Mouse (Mus musculus): ENCODE data around the gene Smpdl3a. TPM values are rescaled to one million over a fixed set of nuclear protein-coding genes. Genes with fewer than 3 reads are reported as not detected.

Smpdl3a gene
- polyA plus RNA-seq, 1 experiment: 32.9 TPM

DNA sequence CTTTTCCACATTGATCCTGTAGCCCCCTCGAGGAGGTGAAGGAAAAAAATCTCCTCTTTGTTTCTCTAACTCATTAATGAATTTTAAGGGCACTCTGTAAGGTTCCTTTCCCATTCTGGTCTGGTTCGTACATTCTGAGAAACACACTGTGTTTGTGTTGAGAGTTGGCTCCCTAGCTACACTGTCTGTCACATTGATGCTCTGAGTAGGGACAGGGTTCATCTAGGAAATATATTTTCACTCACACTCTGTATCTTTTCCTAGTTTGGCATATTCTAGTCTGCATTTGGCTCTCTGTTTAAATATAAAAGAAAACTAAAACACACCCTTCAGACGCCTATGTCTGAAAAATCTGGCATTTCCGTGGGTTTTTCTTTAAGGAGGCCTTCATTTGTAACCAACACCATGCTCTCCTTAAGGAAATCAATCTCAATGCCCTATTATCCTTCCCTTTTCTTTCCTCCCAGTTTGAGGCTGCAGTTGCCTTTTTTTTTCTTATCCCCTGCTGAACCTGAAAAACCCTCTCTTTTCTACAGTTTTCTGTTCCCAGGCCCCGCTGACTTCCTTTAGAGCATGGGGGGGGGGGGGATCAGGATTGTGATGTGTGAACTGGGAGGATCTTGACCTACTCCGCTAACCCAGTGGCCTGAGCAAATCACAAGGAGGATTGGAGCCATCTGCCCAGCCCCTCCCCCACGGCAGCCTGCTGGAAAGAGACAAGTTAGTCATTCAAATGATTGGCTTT, 9.8 kb upstream of the Smpdl3a start:
- no peak overlapping the region for H3K4me3 ChIP-seq (ENCODE audit: insufficient read depth, low read length)
- peaks cover 2% of the 10 kb centered on the region; the same call in 1 of the 2 replicates for H3K4me1 ChIP-seq (ENCODE audit: control insufficient read depth, insufficient read depth, low read length)
- no peak for TF ChIP-seq CTCF (IDR thresholded peaks at IDR 0.05; ENCODE audit: borderline replicate concordance, insufficient read depth, low read length)
- TF ChIP-seq POLR2A (IDR thresholded peaks at IDR 0.05; ENCODE audit: low read depth, low read length): no peak
- H3K27ac ChIP-seq (ENCODE audit: insufficient read depth, low read length): no peak overlapping the region

GRCm38 (mm10) chr10:57784876-57785150, 9.3 kb upstream of the Smpdl3a start, which contains the start of gene Fabp7:
TSS of gene Fabp7 (plus strand) at chr10:57784881.
- TF ChIP-seq CTCF (IDR thresholded peaks at IDR 0.05; ENCODE audit: borderline replicate concordance, insufficient read depth, low read length) (no peak), POLR2A (IDR thresholded peaks at IDR 0.05; ENCODE audit: low read depth, low read length) (no peak)

GRCm38 (mm10) chr10:57785552-57785951, 8.6 kb upstream of the Smpdl3a start:
- no peak overlapping the region for H3K4me3 ChIP-seq (ENCODE audit: insufficient read depth, low read length)
- TF ChIP-seq POLR2A (IDR thresholded peaks at IDR 0.05; ENCODE audit: low read depth, low read length) (no peak), CTCF (IDR thresholded peaks at IDR 0.05; ENCODE audit: borderline replicate concordance, insufficient read depth, low read length) (no peak)
- peaks cover 2% of the 10 kb centered on the region; the same call in 1 of the 2 replicates for H3K4me1 ChIP-seq (ENCODE audit: control insufficient read depth, insufficient read depth, low read length)
- no peak overlapping the region for H3K27ac ChIP-seq (ENCODE audit: insufficient read depth, low read length)

More at GRCm38 (mm10) chr10:57784876-57785150, 9.3 kb upstream of the Smpdl3a start, which contains the start of gene Fabp7:
- no peak within 1 kb of the TSS for H3K27ac ChIP-seq (ENCODE audit: insufficient read depth, low read length)
- H3K4me1 ChIP-seq (ENCODE audit: control insufficient read depth, insufficient read depth, low read length): peaks cover 2% of the 10 kb centered on the region; the same call in 1 of the 2 replicates
- H3K4me3 ChIP-seq (ENCODE audit: insufficient read depth, low read length): no peak within 1 kb of the TSS

- TF ChIP-seq POLR2A (IDR thresholded peaks at IDR 0.05; ENCODE audit: low read depth, low read length): no peak
- TF ChIP-seq CTCF (IDR thresholded peaks at IDR 0.05; ENCODE audit: borderline replicate concordance, insufficient read depth, low read length): no peak
- Histone ChIP-seq H3K4me3 (ENCODE audit: insufficient read depth, low read length) (no peak overlapping the region), H3K27ac (ENCODE audit: insufficient read depth, low read length) (no peak overlapping the region), H3K4me1 (ENCODE audit: control insufficient read depth, insufficient read depth, low read length) (no peaks in the 10 kb centered on the region)
Observed at GRCm38 (mm10) chr10:57792957-57793356, 1.2 kb upstream of the Smpdl3a start.

GRCm38 (mm10) chr10:57794491-57795461, 641 bp downstream of the Smpdl3a start:
- Histone ChIP-seq H3K4me3 (ENCODE audit: insufficient read depth, low read length) (peak overlapping the region; percentile 39), H3K4me1 (ENCODE audit: control insufficient read depth, insufficient read depth, low read length) (no peaks in the 10 kb centered on the region), H3K27ac (ENCODE audit: insufficient read depth, low read length) (no peak overlapping the region)

DNA sequence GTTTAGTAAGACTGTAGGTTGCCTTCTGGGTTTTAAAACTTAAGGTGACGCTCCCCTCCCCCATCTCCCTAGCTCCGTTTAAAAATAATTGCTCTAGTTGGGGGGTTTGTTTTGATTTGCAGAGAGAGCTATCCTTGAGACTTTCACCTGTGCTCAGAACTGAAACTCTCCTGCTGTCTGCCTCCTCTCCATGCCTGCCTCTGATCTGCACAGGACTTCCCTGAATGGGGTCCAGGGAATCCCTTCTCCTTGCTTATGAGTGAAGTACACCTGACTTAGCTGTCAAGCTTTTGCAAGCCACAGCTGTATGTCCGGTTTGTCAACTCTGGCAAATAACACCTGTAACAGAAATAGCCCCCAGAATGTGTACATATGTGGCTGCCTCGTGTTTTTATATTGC, 1.4 kb downstream of the Smpdl3a start:
- H3K4me3 ChIP-seq (ENCODE audit: insufficient read depth, low read length): no peak overlapping the region; the same call in 1 of the 2 replicates
- no peak overlapping the region for H3K27ac ChIP-seq (ENCODE audit: insufficient read depth, low read length)
- no peak for TF ChIP-seq CTCF (IDR thresholded peaks at IDR 0.05; ENCODE audit: borderline replicate concordance, insufficient read depth, low read length)
- no peak for TF ChIP-seq POLR2A (IDR thresholded peaks at IDR 0.05; ENCODE audit: low read depth, low read length)
- no peaks in the 10 kb centered on the region for H3K4me1 ChIP-seq (ENCODE audit: control insufficient read depth, insufficient read depth, low read length)

More at GRCm38 (mm10) chr10:57794491-57795461, 641 bp downstream of the Smpdl3a start:
- TF ChIP-seq POLR2A (IDR thresholded peaks at IDR 0.05; ENCODE audit: low read depth, low read length): no peak
- no peak for TF ChIP-seq CTCF (IDR thresholded peaks at IDR 0.05; ENCODE audit: borderline replicate concordance, insufficient read depth, low read length)

GRCm38 (mm10) chr10:57796057-57796456, 1.9 kb downstream of the Smpdl3a start:
- H3K27ac ChIP-seq (ENCODE audit: insufficient read depth, low read length): no peak overlapping the region
- H3K4me3 ChIP-seq (ENCODE audit: insufficient read depth, low read length): no peak overlapping the region
- no peaks in the 10 kb centered on the region for H3K4me1 ChIP-seq (ENCODE audit: control insufficient read depth, insufficient read depth, low read length)
- no peak for TF ChIP-seq CTCF (IDR thresholded peaks at IDR 0.05; ENCODE audit: borderline replicate concordance, insufficient read depth, low read length)
- no peak for TF ChIP-seq POLR2A (IDR thresholded peaks at IDR 0.05; ENCODE audit: low read depth, low read length)

DNA sequence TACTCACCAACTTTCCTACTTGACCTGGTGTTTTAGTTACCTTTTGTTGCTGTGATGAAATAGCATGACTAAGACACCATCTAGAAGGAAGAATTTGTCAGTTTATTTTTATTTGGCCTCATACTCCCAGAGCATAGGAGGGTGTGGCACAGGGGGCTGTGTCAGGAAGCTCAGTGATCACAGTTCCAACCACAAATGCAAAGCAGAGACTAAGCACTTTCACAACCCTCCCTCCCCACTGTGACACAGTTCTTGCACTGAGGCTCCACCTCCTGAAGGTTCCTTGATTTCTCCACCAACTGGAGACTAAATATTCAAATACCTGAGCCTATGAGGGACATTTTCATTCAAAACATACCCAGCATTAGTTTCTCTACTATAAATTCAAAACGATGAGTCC, 5.4 kb downstream of the Smpdl3a start:
- no peak for TF ChIP-seq CTCF (IDR thresholded peaks at IDR 0.05; ENCODE audit: borderline replicate concordance, insufficient read depth, low read length)
- TF ChIP-seq POLR2A (IDR thresholded peaks at IDR 0.05; ENCODE audit: low read depth, low read length): no peak
- H3K27ac ChIP-seq (ENCODE audit: insufficient read depth, low read length): no peak overlapping the region
- no peak overlapping the region for H3K4me3 ChIP-seq (ENCODE audit: insufficient read depth, low read length)
- no peaks in the 10 kb centered on the region for H3K4me1 ChIP-seq (ENCODE audit: control insufficient read depth, insufficient read depth, low read length)

DNA sequence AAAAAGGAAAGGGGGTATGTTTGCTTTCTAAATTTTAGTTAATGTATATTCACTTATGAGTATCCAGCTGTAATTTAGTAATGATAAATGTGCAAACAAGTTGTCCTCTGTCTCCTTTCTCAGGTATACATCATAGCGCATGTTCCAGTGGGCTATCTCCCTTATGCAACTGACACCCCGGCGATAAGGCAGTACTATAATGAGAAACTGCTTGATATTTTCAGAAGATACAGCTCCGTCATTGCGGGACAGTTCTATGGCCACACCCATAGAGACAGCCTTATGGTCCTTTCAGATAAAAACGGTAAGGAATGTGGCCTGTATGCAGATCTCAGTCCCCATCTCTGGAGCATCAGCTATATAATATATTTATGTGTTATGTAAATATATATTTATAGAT, 13.6 kb downstream of the Smpdl3a start:
- no peak overlapping the region for H3K27ac ChIP-seq (ENCODE audit: insufficient read depth, low read length)
- H3K4me1 ChIP-seq (ENCODE audit: control insufficient read depth, insufficient read depth, low read length): no peaks in the 10 kb centered on the region
- H3K4me3 ChIP-seq (ENCODE audit: insufficient read depth, low read length): no peak overlapping the region
- TF ChIP-seq POLR2A (IDR thresholded peaks at IDR 0.05; ENCODE audit: low read depth, low read length) (no peak), CTCF (IDR thresholded peaks at IDR 0.05; ENCODE audit: borderline replicate concordance, insufficient read depth, low read length) (no peak)

Measured in embryonic fibroblast, embryonic 13.5 days (primary cell).